Mouse (Mus musculus): ENCODE data around the gene Hbb-bh2.
"Not testable (repeated sequence)": the region's sequence is repeated elsewhere in the genome, so short reads cannot be mapped to it uniquely, and the experiment has no call there.

The Hbb-bh2 gene

GRCm38 (mm10) chr7:103812174-103812573, 28.1 kb downstream of the Hbb-bh2 start:
- DNase-seq (ENCODE audit: low read depth): no peak

GRCm38 (mm10) chr7:103811223-103811845, 29.0 kb downstream of the Hbb-bh2 start:
- DNase-seq (ENCODE audit: low read depth): no peak

- DNase-seq (ENCODE audit: low read depth): no peak
Measured at GRCm38 (mm10) chr7:103810746-103811145, 29.6 kb downstream of the Hbb-bh2 start.

GRCm38 (mm10) chr7:103810296-103810695, 30.0 kb downstream of the Hbb-bh2 start:
- DNase-seq (ENCODE audit: low read depth): no peak

- no peak for DNase-seq (ENCODE audit: low read depth)
Measured at GRCm38 (mm10) chr7:103809801-103810155, 30.5 kb downstream of the Hbb-bh2 start.

- DNase-seq (ENCODE audit: low read depth): no peak
Measured at GRCm38 (mm10) chr7:103808971-103809800, 31.1 kb downstream of the Hbb-bh2 start.

- not testable (repeated sequence) for DNase-seq (ENCODE audit: low read depth)
Measured at GRCm38 (mm10) chr7:103808120-103808519, 32.2 kb downstream of the Hbb-bh2 start.

- DNase-seq (ENCODE audit: low read depth): peak; percentile 37
Measured at GRCm38 (mm10) chr7:103806856-103807255, 33.5 kb downstream of the Hbb-bh2 start.

GRCm38 (mm10) chr7:103792669-103793388, 47.5 kb downstream of the Hbb-bh2 start:
- DNase-seq (ENCODE audit: low read depth): peak; percentile 28

- no peak for DNase-seq (ENCODE audit: low read depth)
Measured at GRCm38 (mm10) chr7:103791721-103792120, 48.6 kb downstream of the Hbb-bh2 start, which contains the start of gene Olfr67. Gene Olfr67, minus strand, starts transcription at chr7:103791821.
